Mouse (Mus musculus): ENCODE measurements around the gene Zbtb20. TPM values are rescaled to one million over a fixed set of nuclear protein-coding genes. Genes with fewer than 3 reads are reported as not detected.

Zbtb20 gene
- polyA plus RNA-seq, 1 experiment from 2014 or later: 44.6 TPM

DNA sequence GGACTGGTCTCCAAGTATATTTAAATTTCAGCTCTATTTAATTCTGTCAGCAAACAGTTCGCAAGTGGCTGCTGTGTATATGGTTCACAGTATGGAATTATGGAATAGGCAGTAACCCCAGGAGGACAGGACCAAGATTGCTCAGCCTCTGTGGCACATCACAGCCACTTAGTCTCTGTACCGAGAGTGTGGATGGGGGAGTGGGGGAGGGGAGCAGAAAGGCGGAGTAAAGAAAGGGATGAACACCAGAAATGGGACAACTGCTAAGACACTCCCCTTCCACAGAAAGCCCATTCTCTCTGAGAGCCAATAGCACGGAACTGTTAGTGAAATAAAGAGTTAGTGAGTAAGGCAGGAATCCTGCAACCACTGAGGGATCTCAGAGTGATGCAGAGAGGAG, 699.4 kb downstream of the Zbtb20 start:
- no peak overlapping the region for H3K27ac ChIP-seq (ENCODE audit: low read length)
- H3K4me3 ChIP-seq (ENCODE audit: low read length): no peak overlapping the region
- no peaks in the 10 kb centered on the region for H3K9me3 ChIP-seq (ENCODE audit: low read length)
- no peak for ATAC-seq (ENCODE audit: low FRiP score, low TSS enrichment)
- H3K36me3 ChIP-seq (ENCODE audit: insufficient read depth, low read length): no peaks in the 10 kb centered on the region
- peaks cover 36% of the 10 kb centered on the region for H3K4me1 ChIP-seq (ENCODE audit: insufficient read depth, low read length)
- no peak overlapping the region for H3K9ac ChIP-seq (replicated peaks; ENCODE audit: low read length)
- WGBS: 69% methylated on average over 4 of the region's 4 CpGs
- H3K4me2 ChIP-seq (replicated peaks; ENCODE audit: low read depth, low read length): no peak overlapping the region
- H3K27me3 ChIP-seq (ENCODE audit: insufficient read depth, low read length): no peaks in the 10 kb centered on the region

DNA sequence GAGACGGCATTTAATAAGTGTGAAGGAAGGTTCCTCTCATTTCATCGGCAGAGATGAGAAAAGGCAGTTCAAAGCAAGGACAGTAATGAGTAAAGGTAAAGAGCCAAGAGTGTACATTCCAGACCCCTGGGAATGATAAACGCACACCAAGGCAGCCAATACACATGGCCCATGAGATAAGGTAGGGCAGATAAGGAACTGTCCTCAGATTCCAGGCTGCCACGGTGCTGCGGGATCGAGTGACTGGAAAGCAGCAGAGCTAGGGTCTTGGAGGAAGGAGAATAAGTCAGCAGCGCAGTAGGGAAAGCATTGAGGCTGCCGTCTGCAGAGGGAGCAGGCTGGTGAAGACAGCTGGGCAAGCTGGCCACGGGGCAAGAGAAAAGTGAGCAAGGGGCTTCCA, 699.8 kb downstream of the Zbtb20 start:
- no peak overlapping the region for H3K27ac ChIP-seq (ENCODE audit: low read length)
- no peak overlapping the region for H3K9ac ChIP-seq (replicated peaks; ENCODE audit: low read length)
- WGBS: 58% methylated on average over 9 of the region's 9 CpGs

DNA sequence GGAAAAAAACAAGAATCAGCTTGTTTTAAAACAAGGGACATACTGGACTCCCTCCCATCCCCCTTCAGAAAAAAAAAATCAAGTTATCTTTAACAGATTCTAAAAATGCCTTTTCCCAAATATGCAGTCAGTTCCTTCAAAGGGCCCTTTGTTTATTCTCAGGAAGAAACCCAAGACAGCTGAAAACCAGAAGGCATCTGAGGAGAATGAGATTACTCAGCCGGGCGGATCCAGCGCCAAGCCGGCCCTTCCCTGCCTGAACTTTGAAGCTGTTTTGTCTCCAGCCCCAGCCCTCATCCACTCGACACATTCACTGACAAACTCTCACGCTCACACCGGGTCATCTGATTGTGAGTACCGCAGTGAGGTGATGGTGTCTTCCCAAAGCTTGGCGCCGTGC, 701.7 kb downstream of the Zbtb20 start:
- peaks cover 48% of the 10 kb centered on the region for H3K4me1 ChIP-seq (ENCODE audit: insufficient read depth, low read length)

More for the DNA sequence above, 699.8 kb downstream of the Zbtb20 start:
- ATAC-seq (ENCODE audit: low FRiP score, low TSS enrichment): no peak
- Histone ChIP-seq H3K27me3 (ENCODE audit: insufficient read depth, low read length) (no peaks in the 10 kb centered on the region), H3K4me3 (ENCODE audit: low read length) (no peak overlapping the region), H3K4me1 (ENCODE audit: insufficient read depth, low read length) (peaks cover 36% of the 10 kb centered on the region), H3K36me3 (ENCODE audit: insufficient read depth, low read length) (no peaks in the 10 kb centered on the region), H3K9me3 (ENCODE audit: low read length) (no peaks in the 10 kb centered on the region), H3K4me2 (replicated peaks; ENCODE audit: low read depth, low read length) (no peak overlapping the region)

GRCm38 (mm10) chr16:43578351-43578750, 702.7 kb downstream of the Zbtb20 start:
- Histone ChIP-seq H3K4me1 (ENCODE audit: insufficient read depth, low read length) (peaks cover 42% of the 10 kb centered on the region), H3K27ac (ENCODE audit: low read length) (no peak overlapping the region), H3K9me3 (ENCODE audit: low read length) (no peaks in the 10 kb centered on the region), H3K4me2 (replicated peaks; ENCODE audit: low read depth, low read length) (no peak overlapping the region), H3K4me3 (ENCODE audit: low read length) (no peak overlapping the region), H3K36me3 (ENCODE audit: insufficient read depth, low read length) (no peaks in the 10 kb centered on the region), H3K27me3 (ENCODE audit: insufficient read depth, low read length) (no peaks in the 10 kb centered on the region), H3K9ac (replicated peaks; ENCODE audit: low read length) (no peak overlapping the region)
- ATAC-seq (ENCODE audit: low FRiP score, low TSS enrichment): no peak
- 56% methylated on average over 5 of the region's 5 CpGs for WGBS

More for the DNA sequence above, 701.7 kb downstream of the Zbtb20 start:
- peak; percentile 26; the same call in 1 of the 2 replicates for ATAC-seq (ENCODE audit: low FRiP score, low TSS enrichment)
- Histone ChIP-seq H3K4me2 (replicated peaks; ENCODE audit: low read depth, low read length) (peak overlapping the region; percentile 27; the same call in 1 of the 2 replicates), H3K4me3 (ENCODE audit: low read length) (no peak overlapping the region), H3K9ac (replicated peaks; ENCODE audit: low read length) (no peak overlapping the region), H3K27me3 (ENCODE audit: insufficient read depth, low read length) (no peaks in the 10 kb centered on the region), H3K9me3 (ENCODE audit: low read length) (no peaks in the 10 kb centered on the region), H3K36me3 (ENCODE audit: insufficient read depth, low read length) (no peaks in the 10 kb centered on the region), H3K27ac (ENCODE audit: low read length) (peak overlapping the region; percentile 71; the same call in 1 of the 2 replicates)
- 20% methylated on average over 10 of the region's 10 CpGs for WGBS

DNA sequence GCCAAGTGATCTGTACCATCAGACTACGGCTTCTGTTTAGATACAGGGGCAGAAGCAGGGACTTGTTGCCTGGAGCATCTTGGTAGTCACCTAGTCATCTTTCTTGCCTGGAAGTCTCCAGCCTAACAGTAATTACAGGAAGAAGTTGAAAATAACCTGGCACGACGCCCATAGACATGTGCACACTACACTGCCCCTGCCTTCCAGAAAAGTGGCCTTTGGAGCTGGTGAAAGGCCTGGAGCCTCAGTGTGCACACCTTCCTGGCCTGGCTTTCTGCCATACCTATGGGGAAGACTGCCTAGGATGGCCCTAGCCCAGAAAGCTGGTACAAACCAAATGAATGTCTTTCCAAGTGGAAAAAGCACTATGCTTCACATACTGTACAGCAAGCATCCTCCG, 703.4 kb downstream of the Zbtb20 start:
- Histone ChIP-seq H3K4me1 (ENCODE audit: insufficient read depth, low read length) (peaks cover 40% of the 10 kb centered on the region), H3K27ac (ENCODE audit: low read length) (0 out of 2 replicates have a peak overlapping the region, but pooled peaks have one; percentile 3)
- ATAC-seq (ENCODE audit: low FRiP score, low TSS enrichment): no peak

GRCm38 (mm10) chr16:43580321-43580822, 704.7 kb downstream of the Zbtb20 start:
- Histone ChIP-seq H3K36me3 (ENCODE audit: insufficient read depth, low read length) (no peaks in the 10 kb centered on the region), H3K4me3 (ENCODE audit: low read length) (no peak overlapping the region), H3K4me2 (replicated peaks; ENCODE audit: low read depth, low read length) (no peak overlapping the region), H3K4me1 (ENCODE audit: insufficient read depth, low read length) (peaks cover 35% of the 10 kb centered on the region), H3K27ac (ENCODE audit: low read length) (no peak overlapping the region), H3K9ac (replicated peaks; ENCODE audit: low read length) (no peak overlapping the region), H3K9me3 (ENCODE audit: low read length) (no peaks in the 10 kb centered on the region), H3K27me3 (ENCODE audit: insufficient read depth, low read length) (no peaks in the 10 kb centered on the region)
- 94% methylated on average over 6 of the region's 6 CpGs for WGBS
- no peak for ATAC-seq (ENCODE audit: low FRiP score, low TSS enrichment)

More for the DNA sequence above, 703.4 kb downstream of the Zbtb20 start:
- no peaks in the 10 kb centered on the region for H3K36me3 ChIP-seq (ENCODE audit: insufficient read depth, low read length)
- H3K9ac ChIP-seq (replicated peaks; ENCODE audit: low read length): no peak overlapping the region
- WGBS: 90% methylated on average over 4 of the region's 4 CpGs
- no peak overlapping the region for H3K4me2 ChIP-seq (replicated peaks; ENCODE audit: low read depth, low read length)
- no peaks in the 10 kb centered on the region for H3K9me3 ChIP-seq (ENCODE audit: low read length)
- no peaks in the 10 kb centered on the region for H3K27me3 ChIP-seq (ENCODE audit: insufficient read depth, low read length)
- H3K4me3 ChIP-seq (ENCODE audit: low read length): no peak overlapping the region

DNA sequence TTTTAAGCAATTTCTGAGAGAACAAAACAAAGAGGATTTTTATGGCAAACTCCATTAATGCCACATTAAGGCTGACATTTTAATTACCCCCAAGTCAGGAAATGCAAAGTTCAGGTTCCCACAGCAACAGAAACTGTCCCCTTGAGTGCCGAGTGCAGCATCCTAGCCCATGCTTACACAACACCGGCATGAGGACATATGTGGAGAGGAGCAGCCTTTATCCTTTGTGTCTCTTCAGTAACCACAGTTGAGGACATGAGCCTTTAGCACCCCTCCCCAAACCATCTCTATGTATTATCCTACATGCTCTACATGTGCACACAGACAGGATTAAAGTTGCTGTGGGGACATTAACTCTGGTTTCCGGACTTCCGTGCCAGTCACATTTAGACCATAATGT, 705.9 kb downstream of the Zbtb20 start:
- Histone ChIP-seq H3K4me2 (replicated peaks; ENCODE audit: low read depth, low read length) (no peak overlapping the region), H3K9me3 (ENCODE audit: low read length) (no peaks in the 10 kb centered on the region), H3K27ac (ENCODE audit: low read length) (peak overlapping the region; percentile 80), H3K4me3 (ENCODE audit: low read length) (no peak overlapping the region), H3K27me3 (ENCODE audit: insufficient read depth, low read length) (no peaks in the 10 kb centered on the region), H3K4me1 (ENCODE audit: insufficient read depth, low read length) (peaks cover 35% of the 10 kb centered on the region), H3K36me3 (ENCODE audit: insufficient read depth, low read length) (no peaks in the 10 kb centered on the region), H3K9ac (replicated peaks; ENCODE audit: low read length) (no peak overlapping the region)
- peak; percentile 72 for ATAC-seq (ENCODE audit: low FRiP score, low TSS enrichment)
- WGBS: 54% methylated on average over 4 of the region's 4 CpGs

GRCm38 (mm10) chr16:43586859-43587429, 711.3 kb downstream of the Zbtb20 start:
- H3K27me3 ChIP-seq (ENCODE audit: insufficient read depth, low read length): no peaks in the 10 kb centered on the region
- no peaks in the 10 kb centered on the region for H3K9me3 ChIP-seq (ENCODE audit: low read length)
- H3K4me1 ChIP-seq (ENCODE audit: insufficient read depth, low read length): peaks cover 11% of the 10 kb centered on the region
- H3K9ac ChIP-seq (replicated peaks; ENCODE audit: low read length): no peak overlapping the region
- H3K27ac ChIP-seq (ENCODE audit: low read length): no peak overlapping the region
- H3K4me2 ChIP-seq (replicated peaks; ENCODE audit: low read depth, low read length): no peak overlapping the region
- no peaks in the 10 kb centered on the region for H3K36me3 ChIP-seq (ENCODE audit: insufficient read depth, low read length)
- H3K4me3 ChIP-seq (ENCODE audit: low read length): no peak overlapping the region
- 89% methylated on average over 4 of the region's 4 CpGs for WGBS
- ATAC-seq (ENCODE audit: low FRiP score, low TSS enrichment): no peak

DNA sequence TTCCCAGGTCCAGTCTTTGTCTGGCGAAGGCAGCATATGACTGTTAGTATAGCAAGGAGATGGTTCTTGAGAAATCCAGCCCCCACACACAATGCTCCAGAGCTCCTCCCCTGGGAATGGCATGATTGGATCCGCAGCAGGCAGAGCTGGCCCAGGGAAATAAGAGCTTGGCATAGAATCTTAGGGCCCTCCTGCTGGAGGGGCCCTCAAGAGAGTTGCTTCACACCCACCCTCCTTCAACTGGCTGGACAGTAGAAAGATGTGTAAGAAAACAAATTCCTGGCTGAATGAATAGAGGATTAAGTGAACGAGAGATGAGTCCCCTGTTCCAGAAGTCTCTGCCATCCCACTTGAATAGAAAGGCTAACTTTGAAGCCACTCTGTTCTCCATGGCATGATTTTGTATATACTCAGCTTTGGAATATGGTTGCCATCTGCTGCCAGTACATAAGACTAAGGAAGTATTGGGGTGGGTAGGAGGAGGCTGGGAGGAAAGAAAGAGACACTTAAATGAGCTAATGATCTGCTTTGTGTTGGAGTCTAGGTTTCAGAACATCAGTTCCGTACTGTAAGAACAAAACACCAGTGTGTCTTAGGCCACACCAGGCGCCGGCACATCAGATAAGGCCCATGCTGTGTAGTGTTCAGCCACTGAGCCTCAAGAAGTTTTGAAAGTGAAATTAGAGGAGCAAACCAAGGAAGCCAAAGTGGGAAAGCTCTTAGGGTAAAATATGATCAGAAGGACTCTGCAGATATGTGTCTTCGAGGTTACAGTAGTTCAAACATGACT, 715.2 kb downstream of the Zbtb20 start:
- Histone ChIP-seq H3K4me3 (ENCODE audit: low read length) (no peak overlapping the region), H3K4me1 (ENCODE audit: insufficient read depth, low read length) (peaks cover 4% of the 10 kb centered on the region), H3K4me2 (replicated peaks; ENCODE audit: low read depth, low read length) (no peak overlapping the region), H3K27ac (ENCODE audit: low read length) (no peak overlapping the region), H3K27me3 (ENCODE audit: insufficient read depth, low read length) (no peaks in the 10 kb centered on the region), H3K36me3 (ENCODE audit: insufficient read depth, low read length) (no peaks in the 10 kb centered on the region), H3K9me3 (ENCODE audit: low read length) (no peaks in the 10 kb centered on the region), H3K9ac (replicated peaks; ENCODE audit: low read length) (no peak overlapping the region)
- WGBS: 83% methylated on average over 7 of the region's 7 CpGs
- ATAC-seq (ENCODE audit: low FRiP score, low TSS enrichment): no peak

GRCm38 (mm10) chr16:43592062-43592461, 716.4 kb downstream of the Zbtb20 start:
- H3K27ac ChIP-seq (ENCODE audit: low read length): no peak overlapping the region; the same call in 1 of the 2 replicates
- no peaks in the 10 kb centered on the region for H3K36me3 ChIP-seq (ENCODE audit: insufficient read depth, low read length)
- H3K27me3 ChIP-seq (ENCODE audit: insufficient read depth, low read length): no peaks in the 10 kb centered on the region
- H3K9ac ChIP-seq (replicated peaks; ENCODE audit: low read length): no peak overlapping the region
- H3K4me2 ChIP-seq (replicated peaks; ENCODE audit: low read depth, low read length): no peak overlapping the region
- H3K4me3 ChIP-seq (ENCODE audit: low read length): no peak overlapping the region
- no peaks in the 10 kb centered on the region for H3K9me3 ChIP-seq (ENCODE audit: low read length)
- WGBS: 64% methylated on average over 5 of the region's 5 CpGs
- no peak for ATAC-seq (ENCODE audit: low FRiP score, low TSS enrichment)
- peaks cover 4% of the 10 kb centered on the region for H3K4me1 ChIP-seq (ENCODE audit: insufficient read depth, low read length)
